12 mouse cellular contexts compared by ENCODE assay signal in the genomic region with DNA sequence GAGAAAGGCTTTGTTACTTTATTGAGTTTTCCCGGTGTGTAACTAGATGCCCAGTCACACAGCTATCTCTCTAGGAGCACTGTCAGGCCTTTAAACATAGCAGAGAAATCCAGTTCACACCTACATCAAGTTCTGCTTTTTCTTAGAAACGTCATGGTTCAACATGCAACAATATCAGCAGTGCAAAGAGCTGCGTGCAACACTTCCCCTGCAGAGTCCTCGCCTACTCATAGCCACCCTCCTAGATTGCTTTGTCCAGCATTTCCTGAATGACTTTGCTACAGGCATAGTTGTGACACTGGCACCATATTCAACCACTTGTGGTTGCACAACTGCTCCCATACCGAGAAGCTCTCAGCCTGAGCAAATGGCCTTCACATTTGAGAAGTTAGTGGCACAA. TPM values are rescaled to one million over a fixed set of nuclear protein-coding genes. Genes with fewer than 3 reads are reported as not detected.
A peak's percentile ranks its signal among the peaks of the same experiment; 100 is the strongest.
DNase-seq lines count a peak whose midpoint lies in the region; ATAC-seq and TF ChIP-seq lines count a peak whose summit lies in the region.
"Had no signal": no experiment of that assay in that cellular context is flagged by ENCODE, and none has a peak within 500 bp of the region (broad histone marks: within the 10 kb centered on the region; RNA-seq: fewer than 3 reads in every experiment).

No protein-coding gene starts in this region.

- WGBS in lung, adult 2 months = 64% methylated on average over 5 of the region's 5 CpGs
- 76% methylated on average over 5 of the region's 5 CpGs for WGBS in lung, postnatal 0 days
- WGBS in limb, embryonic 10.5 days = 88% methylated on average over 5 of the region's 5 CpGs

- H3K27me3 ChIP-seq in lung, postnatal 0 days (replicated peaks; ENCODE audit: insufficient read depth, low read length) = no peaks in the 10 kb centered on the region
- H3K27me3 ChIP-seq in splenic B cell, adult 2 months (ENCODE audit: control insufficient read depth, insufficient read depth, low read length, poor library complexity, severe bottlenecking) = no peaks in the 10 kb centered on the region
- H3K27me3 ChIP-seq in limb, embryonic 10.5 days (ENCODE audit: low read depth, poor library complexity, severe bottlenecking) = no peaks in the 10 kb centered on the region
- H3K27me3 ChIP-seq: neural tube, embryonic 13.5 days had no signal

- TF ChIP-seq POLR2A in lung, adult 2 months (IDR thresholded peaks at IDR 0.05; ENCODE audit: borderline replicate concordance, extremely low read depth, low read depth, low read length) = no peak

- ATAC-seq in lung, postnatal 0 days = peak; percentile 59; the same call in 1 of the 2 replicates
- no peak for ATAC-seq in activated CD4-positive, CD25-positive, alpha-beta regulatory T cell, adult 4 months

- no peaks in the 10 kb centered on the region for H3K9me3 ChIP-seq in lung, postnatal 0 days (ENCODE audit: low read length)
- no peaks in the 10 kb centered on the region for H3K9me3 ChIP-seq in limb, embryonic 10.5 days (replicated peaks)
- H3K9me3 ChIP-seq: neural tube, embryonic 13.5 days had no signal

- H3K9ac ChIP-seq in lung, postnatal 0 days (replicated peaks; ENCODE audit: low read depth) = no peak overlapping the region
- H3K9ac ChIP-seq: hindbrain, embryonic 14.5 days; neural tube, embryonic 13.5 days had no signal

- H3K27ac ChIP-seq in lung, postnatal 0 days (ENCODE audit: low read length) = no peak overlapping the region
- H3K27ac ChIP-seq in limb, embryonic 10.5 days = no peak overlapping the region
- H3K27ac ChIP-seq: hindbrain, embryonic 14.5 days; neural tube, embryonic 13.5 days had no signal

- 0 out of 2 replicates have a peak, but pooled peaks have one; percentile 8 for TF ChIP-seq EP300 in lung, postnatal 0 days (IDR thresholded peaks at IDR 0.05)

- DNase-seq in adrenal gland, postnatal 36 days = peak; percentile 0 to 2
- no peak for DNase-seq in adrenal gland, postnatal 14 days
- DNase-seq in lung, adult 18-20 months = peak; percentile 45 to 56
- no peak for DNase-seq in lung, adult 2 months
- DNase-seq in lung, postnatal 0 days (ENCODE audit: low spot score) = peak; percentile 57
- DNase-seq in splenic B cell, adult 2 months (ENCODE audit: low read depth, low spot score) = peak; percentile 82
- no peak for DNase-seq in limb, embryonic 10.5 days (ENCODE audit: low spot score)

- no peaks in the 10 kb centered on the region for H3K4me1 ChIP-seq in lung, adult 2 months (ENCODE audit: control insufficient read depth, insufficient read depth, low read length)
- H3K4me1 ChIP-seq in lung, postnatal 0 days (ENCODE audit: insufficient read depth, low read depth, low read length) = no peaks in the 10 kb centered on the region
- H3K4me1 ChIP-seq in limb, embryonic 10.5 days = no peaks in the 10 kb centered on the region
- H3K4me1 ChIP-seq: neural tube, embryonic 13.5 days had no signal

- H3K4me3 ChIP-seq in lung, adult 2 months (replicated peaks; ENCODE audit: extremely low read depth, low read depth, low read length) = no peak overlapping the region
- H3K4me3 ChIP-seq in lung, postnatal 0 days (ENCODE audit: low read depth, low read length) = no peak overlapping the region
- no peak overlapping the region for H3K4me3 ChIP-seq in limb, embryonic 10.5 days
- H3K4me3 ChIP-seq: neural tube, embryonic 13.5 days had no signal

- H3K36me3 ChIP-seq in lung, postnatal 0 days (ENCODE audit: insufficient read depth, low read length) = no peaks in the 10 kb centered on the region
- peaks cover 4% of the 10 kb centered on the region; the same call in 1 of the 2 replicates for H3K36me3 ChIP-seq in splenic B cell, adult 2 months (ENCODE audit: control insufficient read depth, insufficient read depth, low read length, poor library complexity, severe bottlenecking)
- H3K36me3 ChIP-seq in limb, embryonic 10.5 days = no peaks in the 10 kb centered on the region
- H3K36me3 ChIP-seq: neural tube, embryonic 13.5 days had no signal

- no peak overlapping the region for H3K4me2 ChIP-seq in lung, postnatal 0 days (replicated peaks; ENCODE audit: low read depth, low read length)
- H3K4me2 ChIP-seq: hindbrain, embryonic 14.5 days; neural tube, embryonic 13.5 days had no signal

- TF ChIP-seq CTCF in lung, adult 2 months (IDR thresholded peaks at IDR 0.05; ENCODE audit: insufficient read depth, low read length) = no peak
- no peak for TF ChIP-seq CTCF in lung, postnatal 0 days (IDR thresholded peaks at IDR 0.05)

RNA-seq across cellular contexts. Expression of gene Cd84, which starts 10.0 kb away (rescaled TPM):
- 1 to 10 TPM; 2.2 to 4.5 TPM for total RNA-seq in adrenal gland, postnatal 36 days (2021)
- 2.9 and 9.1 TPM in 2 replicates for total RNA-seq in adrenal gland, postnatal 14 days (2021)
- polyA plus RNA-seq in lung, adult 2 months (2012; rRNA removed) = 3.4 and 6.2 TPM in 2 replicates
- 7.3 and 8.3 TPM in 2 replicates for polyA plus RNA-seq in lung, postnatal 0 days (2015; fragmentation: Nextera tagmentation; extraction: Ambion mirVana)
- 0.23 and 0.44 TPM in 2 replicates for polyA plus RNA-seq in limb, embryonic 10.5 days (2016; fragmentation: Nextera tagmentation; extraction: Ambion mirVana)
- polyA plus RNA-seq in activated CD4-positive, CD25-positive, alpha-beta regulatory T cell, adult 4 months (2017; shearing (Covaris generic)) = 100 to 1,000 TPM; 173 to 208 TPM

RNA-seq across cellular contexts. Expression of gene Gm10521, which starts 46.0 kb away (rescaled TPM):
- under 1 TPM; 0.10 to 0.26 TPM for total RNA-seq in adrenal gland, postnatal 36 days (2021)
- 0.11 and 0.75 TPM in 2 replicates for total RNA-seq in adrenal gland, postnatal 14 days (2021)
- polyA plus RNA-seq in lung, adult 2 months (2012; rRNA removed) = 0.72 and 1.1 TPM in 2 replicates
- polyA plus RNA-seq in lung, postnatal 0 days (2015; fragmentation: Nextera tagmentation; extraction: Ambion mirVana) = 0.10 TPM in 1 of 2 replicates, not detected in the other
- not detected in 2 replicates for polyA plus RNA-seq in limb, embryonic 10.5 days (2016; fragmentation: Nextera tagmentation; extraction: Ambion mirVana)
- 1 to 10 TPM; 1.1 to 2.3 TPM for polyA plus RNA-seq in activated CD4-positive, CD25-positive, alpha-beta regulatory T cell, adult 4 months (2017; shearing (Covaris generic))
- total RNA-seq: layer of hippocampus, adult 18-20 months had no signal
- polyA plus RNA-seq: hindbrain, embryonic 14.5 days; lung, embryonic 16.5 days; neural tube, embryonic 13.5 days had no signal

Comparison
In these comparisons a context has a peak if more than half of its experiments do, and no peak if none do; other contexts are left out.
1. DNase-seq: peak in adrenal gland, postnatal 36 days (2 of 2), lung, adult 18-20 months (2 of 2), lung, postnatal 0 days (single experiment) and splenic B cell, adult 2 months (single experiment); none in adrenal gland, postnatal 14 days (single experiment), lung, adult 2 months (single experiment) and limb, embryonic 10.5 days (single experiment).
2. RNA of gene Cd84, which starts 10.0 kb away (polyA plus RNA-seq): 173 to 208 TPM in activated CD4-positive, CD25-positive, alpha-beta regulatory T cell, adult 4 months; 7.3 to 8.3 TPM in lung, postnatal 0 days, 3.4 to 6.2 TPM in lung, adult 2 months and 0.23 to 0.44 TPM in limb, embryonic 10.5 days; every median in the first group is over 10 times any median in the second.